Mouse (Mus musculus): ENCODE measurements around the gene Fars2. TPM values are rescaled to one million over a fixed set of nuclear protein-coding genes. Genes with fewer than 3 reads are reported as not detected.
"Not testable (repeated sequence)": the region's sequence is repeated elsewhere in the genome, so short reads cannot be mapped to it uniquely, and the experiment has no call there.

The Fars2 gene
- polyA plus RNA-seq, 1 experiment from 2014 or later: 68.1 TPM

- H3K4me2 ChIP-seq (ENCODE audit: low read length): no peak overlapping the region
- H3K9me3 ChIP-seq (ENCODE audit: control insufficient read depth, low read length): no peaks in the 10 kb centered on the region
- H3K36me3 ChIP-seq (ENCODE audit: control insufficient read depth, insufficient read depth, low read length): no peaks in the 10 kb centered on the region
- no peak for ATAC-seq (ENCODE audit: insufficient number of reproducible peaks, insufficient read depth, low FRiP score, low read depth)
- no peaks in the 10 kb centered on the region for H3K4me1 ChIP-seq (ENCODE audit: control insufficient read depth in 2 of 2, insufficient read depth in 2 of 2, low read length in 2 of 2)
- 89% methylated on average over 8 of the region's 8 CpGs for WGBS
- H3K4me3 ChIP-seq (ENCODE audit: control insufficient read depth in 1 of 2, insufficient read depth in 1 of 2, low read depth in 1 of 2, low read length in 2 of 2): no peak overlapping the region
- no peak overlapping the region for H3K9ac ChIP-seq (ENCODE audit: low read length)
- H3K27ac ChIP-seq (replicated peaks in 1 of 2; ENCODE audit: control insufficient read depth in 1 of 2, insufficient read depth in 1 of 2, low read depth in 2 of 2, low read length in 2 of 2): no peak overlapping the region
- H3K27me3 ChIP-seq (ENCODE audit: control insufficient read depth, insufficient read depth, low read length): no peaks in the 10 kb centered on the region
Observed at GRCm38 (mm10) chr13:36431974-36432518, 314.8 kb downstream of the Fars2 start.

GRCm38 (mm10) chr13:36444748-36445423 lies 327.7 kb downstream of the Fars2 start:
- Histone ChIP-seq H3K4me1 (ENCODE audit: control insufficient read depth in 2 of 2, insufficient read depth in 2 of 2, low read length in 2 of 2) (no peaks in the 10 kb centered on the region), H3K27ac (replicated peaks in 1 of 2; ENCODE audit: control insufficient read depth in 1 of 2, insufficient read depth in 1 of 2, low read depth in 2 of 2, low read length in 2 of 2) (no peak overlapping the region), H3K9me3 (ENCODE audit: control insufficient read depth, low read length) (no peaks in the 10 kb centered on the region), H3K4me3 (ENCODE audit: control insufficient read depth in 1 of 2, insufficient read depth in 1 of 2, low read depth in 1 of 2, low read length in 2 of 2) (no peak overlapping the region), H3K36me3 (ENCODE audit: control insufficient read depth, insufficient read depth, low read length) (no peaks in the 10 kb centered on the region), H3K4me2 (ENCODE audit: low read length) (no peak overlapping the region), H3K9ac (ENCODE audit: low read length) (no peak overlapping the region), H3K27me3 (ENCODE audit: control insufficient read depth, insufficient read depth, low read length) (no peaks in the 10 kb centered on the region)
- 59% methylated on average over 4 of the region's 4 CpGs for WGBS
- no peak for ATAC-seq (ENCODE audit: insufficient number of reproducible peaks, insufficient read depth, low FRiP score, low read depth)

GRCm38 (mm10) chr13:36447947-36448346 lies 330.7 kb downstream of the Fars2 start:
- WGBS: 57% methylated on average over 4 of the region's 4 CpGs
- no peak for ATAC-seq (ENCODE audit: insufficient number of reproducible peaks, insufficient read depth, low FRiP score, low read depth)
- H3K27me3 ChIP-seq (ENCODE audit: control insufficient read depth, insufficient read depth, low read length): no peaks in the 10 kb centered on the region
- no peak overlapping the region for H3K9ac ChIP-seq (ENCODE audit: low read length)
- H3K4me3 ChIP-seq (ENCODE audit: control insufficient read depth in 1 of 2, insufficient read depth in 1 of 2, low read depth in 1 of 2, low read length in 2 of 2): no peak overlapping the region
- no peaks in the 10 kb centered on the region for H3K4me1 ChIP-seq (ENCODE audit: control insufficient read depth in 2 of 2, insufficient read depth in 2 of 2, low read length in 2 of 2)
- H3K4me2 ChIP-seq (ENCODE audit: low read length): no peak overlapping the region
- no peaks in the 10 kb centered on the region for H3K36me3 ChIP-seq (ENCODE audit: control insufficient read depth, insufficient read depth, low read length)
- H3K27ac ChIP-seq (replicated peaks in 1 of 2; ENCODE audit: control insufficient read depth in 1 of 2, insufficient read depth in 1 of 2, low read depth in 2 of 2, low read length in 2 of 2): no peak overlapping the region
- H3K9me3 ChIP-seq (ENCODE audit: control insufficient read depth, low read length): no peaks in the 10 kb centered on the region

- no peak for ATAC-seq (ENCODE audit: insufficient number of reproducible peaks, insufficient read depth, low FRiP score, low read depth)
- Histone ChIP-seq H3K4me2 (ENCODE audit: low read length) (no peak overlapping the region), H3K4me3 (ENCODE audit: control insufficient read depth in 1 of 2, insufficient read depth in 1 of 2, low read depth in 1 of 2, low read length in 2 of 2) (no peak overlapping the region), H3K9me3 (ENCODE audit: control insufficient read depth, low read length) (no peaks in the 10 kb centered on the region), H3K27me3 (ENCODE audit: control insufficient read depth, insufficient read depth, low read length) (no peaks in the 10 kb centered on the region), H3K27ac (replicated peaks in 1 of 2; ENCODE audit: control insufficient read depth in 1 of 2, insufficient read depth in 1 of 2, low read depth in 2 of 2, low read length in 2 of 2) (no peak overlapping the region), H3K9ac (ENCODE audit: low read length) (no peak overlapping the region), H3K36me3 (ENCODE audit: control insufficient read depth, insufficient read depth, low read length) (no peaks in the 10 kb centered on the region), H3K4me1 (ENCODE audit: control insufficient read depth in 2 of 2, insufficient read depth in 2 of 2, low read length in 2 of 2) (no peaks in the 10 kb centered on the region)
- WGBS: 82% methylated on average over 7 of the region's 7 CpGs
Observed at GRCm38 (mm10) chr13:36448565-36448964, 331.4 kb downstream of the Fars2 start.

- Histone ChIP-seq H3K4me2 (ENCODE audit: low read length) (no peak overlapping the region), H3K4me1 (ENCODE audit: control insufficient read depth in 2 of 2, insufficient read depth in 2 of 2, low read length in 2 of 2) (no peaks in the 10 kb centered on the region), H3K27ac (replicated peaks in 1 of 2; ENCODE audit: control insufficient read depth in 1 of 2, insufficient read depth in 1 of 2, low read depth in 2 of 2, low read length in 2 of 2) (no peak overlapping the region), H3K27me3 (ENCODE audit: control insufficient read depth, insufficient read depth, low read length) (no peaks in the 10 kb centered on the region), H3K9me3 (ENCODE audit: control insufficient read depth, low read length) (no peaks in the 10 kb centered on the region), H3K36me3 (ENCODE audit: control insufficient read depth, insufficient read depth, low read length) (no peaks in the 10 kb centered on the region), H3K9ac (ENCODE audit: low read length) (no peak overlapping the region), H3K4me3 (ENCODE audit: control insufficient read depth in 1 of 2, insufficient read depth in 1 of 2, low read depth in 1 of 2, low read length in 2 of 2) (no peak overlapping the region)
- 60% methylated on average over 3 of the region's 3 CpGs for WGBS
- no peak for ATAC-seq (ENCODE audit: insufficient number of reproducible peaks, insufficient read depth, low FRiP score, low read depth)
Observed at GRCm38 (mm10) chr13:36451437-36451836, 334.2 kb downstream of the Fars2 start.

GRCm38 (mm10) chr13:36460473-36460872 lies 343.3 kb downstream of the Fars2 start:
- no peak for ATAC-seq (ENCODE audit: insufficient number of reproducible peaks, insufficient read depth, low FRiP score, low read depth)
- H3K27me3 ChIP-seq (ENCODE audit: control insufficient read depth, insufficient read depth, low read length): no peaks in the 10 kb centered on the region
- WGBS: 78% methylated on average over 3 of the region's 3 CpGs

GRCm38 (mm10) chr13:36463669-36464068 lies 346.5 kb downstream of the Fars2 start:
- no peak overlapping the region for H3K9ac ChIP-seq (ENCODE audit: low read length)
- ATAC-seq (ENCODE audit: insufficient number of reproducible peaks, insufficient read depth, low FRiP score, low read depth): no peak
- H3K4me2 ChIP-seq (ENCODE audit: low read length): no peak overlapping the region
- no peak overlapping the region for H3K27ac ChIP-seq (replicated peaks in 1 of 2; ENCODE audit: control insufficient read depth in 1 of 2, insufficient read depth in 1 of 2, low read depth in 2 of 2, low read length in 2 of 2)
- no peaks in the 10 kb centered on the region for H3K36me3 ChIP-seq (ENCODE audit: control insufficient read depth, insufficient read depth, low read length)
- no peaks in the 10 kb centered on the region for H3K4me1 ChIP-seq (ENCODE audit: control insufficient read depth in 2 of 2, insufficient read depth in 2 of 2, low read length in 2 of 2)
- no peaks in the 10 kb centered on the region for H3K27me3 ChIP-seq (ENCODE audit: control insufficient read depth, insufficient read depth, low read length)
- no peaks in the 10 kb centered on the region for H3K9me3 ChIP-seq (ENCODE audit: control insufficient read depth, low read length)
- no peak overlapping the region for H3K4me3 ChIP-seq (ENCODE audit: control insufficient read depth in 1 of 2, insufficient read depth in 1 of 2, low read depth in 1 of 2, low read length in 2 of 2)

More at GRCm38 (mm10) chr13:36460473-36460872, 343.3 kb downstream of the Fars2 start:
- Histone ChIP-seq H3K4me1 (ENCODE audit: control insufficient read depth in 2 of 2, insufficient read depth in 2 of 2, low read length in 2 of 2) (no peaks in the 10 kb centered on the region), H3K4me2 (ENCODE audit: low read length) (no peak overlapping the region), H3K4me3 (ENCODE audit: control insufficient read depth in 1 of 2, insufficient read depth in 1 of 2, low read depth in 1 of 2, low read length in 2 of 2) (no peak overlapping the region), H3K36me3 (ENCODE audit: control insufficient read depth, insufficient read depth, low read length) (no peaks in the 10 kb centered on the region), H3K27ac (replicated peaks in 1 of 2; ENCODE audit: control insufficient read depth in 1 of 2, insufficient read depth in 1 of 2, low read depth in 2 of 2, low read length in 2 of 2) (no peak overlapping the region), H3K9me3 (ENCODE audit: control insufficient read depth, low read length) (no peaks in the 10 kb centered on the region), H3K9ac (ENCODE audit: low read length) (no peak overlapping the region)

GRCm38 (mm10) chr13:36466076-36466475 lies 348.9 kb downstream of the Fars2 start:
- not testable (repeated sequence) for H3K9me3 ChIP-seq (ENCODE audit: control insufficient read depth, low read length); H3K27ac ChIP-seq (replicated peaks in 1 of 2; ENCODE audit: control insufficient read depth in 1 of 2, insufficient read depth in 1 of 2, low read depth in 2 of 2, low read length in 2 of 2); ATAC-seq (ENCODE audit: insufficient number of reproducible peaks, insufficient read depth, low FRiP score, low read depth); H3K4me2 ChIP-seq (ENCODE audit: low read length); H3K9ac ChIP-seq (ENCODE audit: low read length); H3K27me3 ChIP-seq (ENCODE audit: control insufficient read depth, insufficient read depth, low read length); H3K36me3 ChIP-seq (ENCODE audit: control insufficient read depth, insufficient read depth, low read length); H3K4me1 ChIP-seq (ENCODE audit: control insufficient read depth in 2 of 2, insufficient read depth in 2 of 2, low read length in 2 of 2); H3K4me3 ChIP-seq (ENCODE audit: control insufficient read depth in 1 of 2, insufficient read depth in 1 of 2, low read depth in 1 of 2, low read length in 2 of 2)
- 95% methylated on average over 3 of the region's 3 CpGs for WGBS
